Mouse (Mus musculus) adrenal gland, adult (tissue): ENCODE data around the gene Myo1d.

ENCODE experiments used
- DNase-seq, 2 experiments: peaks; one replicate each; pipeline ENCODE4 v3.0.0; 2022 to 2023; ENCODE audit warnings: low spot score in 1 of 2; ENCODE audit not compliant: inconsistent age in 2 of 2

Gene Myo1d

DNA sequence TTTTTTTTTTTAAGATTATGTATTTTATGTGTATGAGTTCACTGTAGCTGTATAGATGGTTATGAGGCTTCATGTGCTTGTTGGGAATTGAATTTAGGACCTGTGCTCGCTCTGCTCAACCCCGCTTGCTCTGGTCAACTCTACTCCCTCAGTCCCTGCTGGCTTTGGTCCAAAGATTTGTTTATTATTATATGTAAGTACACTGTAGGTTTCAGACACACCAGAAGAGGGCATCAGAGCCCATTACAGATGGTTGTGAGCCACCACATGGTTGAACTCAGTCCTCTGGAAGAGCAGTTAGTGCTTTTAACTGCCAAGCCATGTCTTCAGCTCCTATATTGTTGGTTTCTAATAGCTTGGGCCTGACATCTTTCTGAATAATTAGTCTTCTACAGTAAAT is 330.0 kb downstream of the Myo1d start:
- no peak for DNase-seq

DNA sequence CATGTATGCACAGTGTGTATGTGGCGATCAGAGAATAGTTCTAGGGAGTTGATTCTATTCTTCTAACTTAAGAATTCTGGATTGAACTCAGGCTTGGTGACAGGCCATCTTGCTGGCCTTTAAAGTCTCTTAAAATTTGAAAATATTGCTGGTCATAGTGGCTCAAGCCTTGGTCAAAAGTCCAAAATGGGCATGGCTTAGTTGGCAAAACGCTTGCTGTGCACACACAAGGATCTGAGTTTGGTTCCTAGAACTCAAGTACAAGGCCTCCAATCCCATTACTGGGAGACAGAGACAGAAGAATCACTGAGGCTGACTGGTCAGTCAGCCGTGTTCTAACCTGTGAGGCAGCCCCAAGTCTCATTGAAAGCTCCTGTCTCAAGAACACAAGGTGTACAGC is 332.9 kb downstream of the Myo1d start:
- no peak for DNase-seq
